Mouse (Mus musculus): Measurements from ENCODE around the gene Traf2.

- TF ChIP-seq CTCF (IDR thresholded peaks at IDR 0.05) (no peak), EP300 (IDR thresholded peaks at IDR 0.05; ENCODE audit: insufficient read depth, low read depth, low read length) (no peak), POLR2A (IDR thresholded peaks at IDR 0.05; ENCODE audit: insufficient read depth, low read depth, low read length) (no peak)
Measured at GRCm38 (mm10) chr2:25565741-25566140, 19.0 kb upstream of the Traf2 start.
